ENCODE assay signal across 15 mouse cellular contexts in the genomic region with DNA sequence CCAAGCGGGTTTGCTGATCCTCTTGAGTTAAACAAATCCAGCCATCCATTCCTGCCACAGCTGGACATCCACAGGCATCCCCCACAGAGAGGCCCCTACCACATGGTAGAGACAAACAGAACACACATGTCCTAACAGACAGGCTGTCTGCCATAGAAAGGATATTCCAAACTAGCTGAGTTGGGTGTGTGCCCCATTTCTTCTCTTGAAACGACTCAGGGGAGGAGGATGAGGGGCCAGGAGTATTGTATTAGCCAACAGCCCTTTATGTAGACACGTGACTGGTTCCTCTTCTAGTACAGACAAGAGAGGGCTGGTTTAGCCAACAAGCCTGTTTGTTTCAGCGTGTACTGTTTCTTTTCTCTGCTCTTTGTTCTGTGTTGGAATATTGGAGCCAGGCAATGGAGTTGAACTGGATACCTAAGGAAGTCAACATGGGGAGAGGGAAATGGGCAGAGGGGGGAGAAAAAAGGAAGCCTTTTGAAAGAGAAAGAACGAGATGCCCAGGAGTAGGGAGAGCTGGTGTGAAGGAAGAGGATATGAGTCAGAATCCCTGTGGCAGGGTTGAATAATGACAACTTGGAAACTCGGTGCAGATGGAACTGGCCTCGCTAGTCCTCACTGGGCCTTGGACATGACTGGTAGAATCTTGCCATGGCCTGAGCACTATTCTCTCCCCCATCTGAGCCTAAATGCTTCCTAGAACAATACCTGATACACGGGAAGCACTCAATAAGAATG.
DNase-seq lines count a peak whose midpoint lies in the region; ATAC-seq and TF ChIP-seq lines count a peak whose summit lies in the region.
"Had no signal": no experiment of that assay in that cellular context is flagged by ENCODE, and none has a peak within 500 bp of the region (broad histone marks: within the 10 kb centered on the region; RNA-seq: fewer than 3 reads in every experiment).

No protein-coding gene starts in this region.

- no peak overlapping the region for H3K4me2 ChIP-seq in CH12.LX (ENCODE audit: insufficient read depth, low read depth, poor library complexity, severe bottlenecking)
- H3K4me2 ChIP-seq: heart, embryonic 15.5 days; hindbrain, embryonic 12.5 days; intestine, embryonic 15.5 days had no signal

- no peak for TF ChIP-seq EP300 in CH12.LX (IDR thresholded peaks at IDR 0.05; ENCODE audit: low read length)

- peaks cover 0 to 22% of the 10 kb centered on the region in 2 experiments; a peak in 2 of 4 replicates for H3K4me1 ChIP-seq in CH12.LX (ENCODE audit: control insufficient read depth in 1 of 2, insufficient read depth in 2 of 2)
- H3K4me1 ChIP-seq: heart, embryonic 15.5 days; intestine, embryonic 15.5 days had no signal

- TF ChIP-seq POLR2A in CH12.LX (IDR thresholded peaks at IDR 0.05; ENCODE audit: low read depth, low read length): no peak

- H3K9me3 ChIP-seq in CH12.LX (replicated peaks; ENCODE audit: low read length): no peaks in the 10 kb centered on the region
- H3K9me3 ChIP-seq: heart, embryonic 15.5 days; hindbrain, embryonic 12.5 days; intestine, embryonic 15.5 days had no signal

- peak; percentile 23 for DNase-seq in embryo, embryonic 10 days (ENCODE audit: low spot score)
- DNase-seq in embryo, embryonic 9.5 days (ENCODE audit: extremely low spot score): no peak
- no peak for DNase-seq in layer of hippocampus, adult 2 months (ENCODE audit: low spot score in 2 of 2)
- no peak for DNase-seq in layer of hippocampus, adult 11-12 months (ENCODE audit: low spot score)
- DNase-seq in CH12.LX (ENCODE audit: extremely low read depth): peak; percentile 3
- DNase-seq in cerebellum, postnatal 36 days: no peak
- DNase-seq in left cerebral cortex, postnatal 14 days (ENCODE audit: low spot score in 2 of 2): no peak
- DNase-seq: kidney, postnatal 10 days; thymus, postnatal 36 days had no signal

- ATAC-seq in granulocyte monocyte progenitor cell, adult 5-6 weeks (replicated peaks; ENCODE audit: poor library complexity, severe bottlenecking): peak; percentile 65
- ATAC-seq: intestine, embryonic 15.5 days; midbrain, embryonic 16.5 days had no signal

- in situ Hi-C loops in CH12.LX (cut with MboI; ENCODE audit: low pct_ligation_motif_present, low pct_unique_long_range_greater_than_20kb, low sequenced_read_pairs): no loop called here

- no peak for TF ChIP-seq RAD21 in CH12.LX (IDR thresholded peaks at IDR 0.05; ENCODE audit: low read depth, low read length)

- no peaks in the 10 kb centered on the region for H3K79me2 ChIP-seq in CH12.LX (replicated peaks; ENCODE audit: control insufficient read depth, extremely low read depth, insufficient read depth, poor library complexity, severe bottlenecking)

- H3K27ac ChIP-seq in layer of hippocampus, adult 2 months: peak overlapping the region; percentile 2; the same call in 1 of the 2 replicates
- H3K27ac ChIP-seq in CH12.LX (ENCODE audit: insufficient read depth, low read depth): no peak overlapping the region
- H3K27ac ChIP-seq: heart, embryonic 15.5 days; hindbrain, embryonic 12.5 days; intestine, embryonic 15.5 days; liver, embryonic 14.5 days had no signal

- no peak overlapping the region for H3K9ac ChIP-seq in CH12.LX (ENCODE audit: insufficient read depth, low read depth)
- H3K9ac ChIP-seq: heart, embryonic 15.5 days; hindbrain, embryonic 12.5 days; intestine, embryonic 15.5 days; liver, embryonic 14.5 days had no signal

- H3K4me3 ChIP-seq in layer of hippocampus, adult 2 months: no peak overlapping the region
- no peak overlapping the region for H3K4me3 ChIP-seq in CH12.LX (replicated peaks in 1 of 3; ENCODE audit: low read depth in 2 of 3, low read length in 2 of 3, poor library complexity in 1 of 3)
- H3K4me3 ChIP-seq: heart, embryonic 15.5 days; hindbrain, embryonic 12.5 days; intestine, embryonic 15.5 days had no signal

- H3K36me3 ChIP-seq in CH12.LX (replicated peaks in 1 of 2; ENCODE audit: control insufficient read depth in 1 of 2, insufficient read depth in 1 of 2, low read length in 1 of 2): no peaks in the 10 kb centered on the region
- H3K36me3 ChIP-seq: heart, embryonic 15.5 days; hindbrain, embryonic 12.5 days; intestine, embryonic 15.5 days had no signal

- dilution Hi-C loops in CH12.LX (cut with MboI; ENCODE audit: extremely low pct_ligation_motif_present, extremely low pct_unique_long_range_greater_than_20kb, low sequenced_read_pairs): no loop called here

- intact Hi-C loops in left cerebral cortex, postnatal 14 days (cut with DNase I): no loop called here

- TF ChIP-seq CTCF in layer of hippocampus, adult 2 months (conservative IDR thresholded peaks at IDR 0.05): no peak
- TF ChIP-seq CTCF in CH12.LX (conservative IDR thresholded peaks at IDR 0.05 in 1 of 2, IDR thresholded peaks at IDR 0.05 in 1 of 2; ENCODE audit: low read depth in 2 of 2, low read length in 2 of 2): no peak

- H3K27me3 ChIP-seq in CH12.LX (replicated peaks): no peaks in the 10 kb centered on the region
- H3K27me3 ChIP-seq: heart, embryonic 15.5 days; hindbrain, embryonic 12.5 days; intestine, embryonic 15.5 days had no signal

TF ChIP-seq in CH12.LX, 34 proteins besides CTCF, POLR2A, EP300 and RAD21:
- TF ChIP-seq JUN (IDR thresholded peaks at IDR 0.05; ENCODE audit: insufficient read depth, low read depth, low read length): no peak
- no peak for TF ChIP-seq MYC (IDR thresholded peaks at IDR 0.05; ENCODE audit: low read depth, low read length)
- no peak for TF ChIP-seq CHD2 (IDR thresholded peaks at IDR 0.05; ENCODE audit: low read length)
- no peak for TF ChIP-seq MEF2A (IDR thresholded peaks at IDR 0.05; ENCODE audit: borderline replicate concordance, low read depth, low read length)
- TF ChIP-seq KAT2A (IDR thresholded peaks at IDR 0.05; ENCODE audit: insufficient replicate concordance, low read length): no peak
- no peak for TF ChIP-seq RCOR1 (conservative IDR thresholded peaks at IDR 0.05; ENCODE audit: low read depth, low read length)
- TF ChIP-seq ZC3H11A (IDR thresholded peaks at IDR 0.05; ENCODE audit: low read depth, low read length): no peak
- TF ChIP-seq CHD1 (IDR thresholded peaks at IDR 0.05; ENCODE audit: low read depth, low read length): no peak
- no peak for TF ChIP-seq TCF12 (IDR thresholded peaks at IDR 0.05; ENCODE audit: low read depth, low read length)
- TF ChIP-seq HCFC1 (IDR thresholded peaks at IDR 0.05; ENCODE audit: low read depth, low read length): no peak
- TF ChIP-seq JUND (conservative IDR thresholded peaks at IDR 0.05; ENCODE audit: low read depth, low read length): no peak
- TF ChIP-seq IRF4 (IDR thresholded peaks at IDR 0.05; ENCODE audit: low read depth, low read length): no peak
- no peak for TF ChIP-seq MAZ (IDR thresholded peaks at IDR 0.05; ENCODE audit: low read depth, low read length)
- no peak for TF ChIP-seq SIN3A (IDR thresholded peaks at IDR 0.05; ENCODE audit: low read length)
- no peak for TF ChIP-seq TBP (conservative IDR thresholded peaks at IDR 0.05; ENCODE audit: low read depth, low read length)

Comparison
In these comparisons a context has a peak if more than half of its experiments do, and no peak if none do; other contexts are left out.
1. DNase-seq: peak in embryo, embryonic 10 days (single experiment) and CH12.LX (single experiment); none in embryo, embryonic 9.5 days (single experiment), layer of hippocampus, adult 2 months (0 of 2), layer of hippocampus, adult 11-12 months (single experiment), cerebellum, postnatal 36 days (0 of 2) and left cerebral cortex, postnatal 14 days (0 of 2).